Mouse (Mus musculus) cerebellum, adult 11 months (tissue): ENCODE results near the gene Gm10964.
"Not testable (repeated sequence)": the region's sequence is repeated elsewhere in the genome, so short reads cannot be mapped to it uniquely, and the experiment has no call there.

ENCODE experiments used
- DNase-seq: peaks from one replicate; pipeline ENCODE4 v3.0.0; 2022

Gm10964 gene

DNA sequence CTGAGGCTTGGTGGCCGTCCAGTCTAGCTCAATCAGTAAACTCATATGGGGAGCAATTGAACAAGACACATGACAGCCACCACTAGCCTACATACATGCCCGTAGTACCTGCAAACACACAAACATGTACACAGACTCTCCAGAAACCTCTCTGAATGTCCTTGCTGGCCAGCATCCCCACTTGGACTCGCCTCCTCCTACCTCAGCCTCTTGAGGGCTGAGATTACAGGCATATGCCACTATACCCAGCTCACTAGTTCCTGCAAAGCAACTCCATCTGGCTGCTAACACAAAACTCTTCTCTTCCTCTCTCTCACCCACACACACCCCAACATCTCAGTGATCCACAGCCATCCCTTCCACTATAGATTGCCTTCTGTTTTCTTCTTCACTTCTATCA is 41.1 kb downstream of the Gm10964 start:
- no peak for DNase-seq

GRCm38 (mm10) chr3:103780777-103781176 is 41.6 kb downstream of the Gm10964 start:
- no peak for DNase-seq

DNA sequence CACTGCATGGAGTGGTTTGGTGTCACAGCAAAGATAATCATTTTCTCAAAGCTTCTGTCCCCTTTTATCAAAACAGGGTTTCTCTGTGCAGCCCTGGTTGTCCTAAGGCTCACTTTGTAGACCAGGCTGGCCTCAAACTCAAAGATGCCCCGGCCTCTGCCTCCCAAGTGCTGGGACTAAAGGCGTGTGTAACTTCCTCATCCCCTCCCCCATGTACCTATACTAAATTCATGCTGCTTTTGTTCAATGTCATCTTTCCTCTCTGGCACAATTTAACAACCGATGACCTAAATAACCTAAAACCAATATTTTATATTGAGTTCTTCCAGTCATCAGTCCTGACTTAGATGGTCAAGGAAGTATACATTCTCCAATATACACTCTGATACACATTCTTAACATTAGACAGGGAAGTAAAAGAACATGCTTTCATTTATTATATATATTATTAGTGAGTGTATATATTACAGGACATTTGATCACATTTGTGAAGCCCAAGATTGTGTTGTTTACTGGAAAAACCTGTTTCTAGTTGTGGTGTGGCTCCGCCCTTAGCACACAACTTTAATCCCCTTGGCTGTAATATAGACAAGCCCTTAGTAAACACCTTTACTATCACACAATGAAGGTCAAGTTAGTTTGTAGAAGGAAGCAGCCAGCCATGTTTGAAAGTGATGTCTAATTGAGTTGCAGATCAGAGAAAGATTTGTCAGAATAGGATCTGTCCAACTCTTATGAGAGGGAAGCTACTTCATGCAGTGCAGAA is 43.9 kb downstream of the Gm10964 start:
- no peak for DNase-seq

GRCm38 (mm10) chr3:103787225-103787624 is 48.1 kb downstream of the Gm10964 start:
- DNase-seq: no peak

- no peak for DNase-seq
These were observed 49.9 kb downstream of the Gm10964 start for GRCm38 (mm10) chr3:103789096-103789495.

GRCm38 (mm10) chr3:103789891-103790345 is 50.8 kb downstream of the Gm10964 start:
- DNase-seq: no peak

DNA sequence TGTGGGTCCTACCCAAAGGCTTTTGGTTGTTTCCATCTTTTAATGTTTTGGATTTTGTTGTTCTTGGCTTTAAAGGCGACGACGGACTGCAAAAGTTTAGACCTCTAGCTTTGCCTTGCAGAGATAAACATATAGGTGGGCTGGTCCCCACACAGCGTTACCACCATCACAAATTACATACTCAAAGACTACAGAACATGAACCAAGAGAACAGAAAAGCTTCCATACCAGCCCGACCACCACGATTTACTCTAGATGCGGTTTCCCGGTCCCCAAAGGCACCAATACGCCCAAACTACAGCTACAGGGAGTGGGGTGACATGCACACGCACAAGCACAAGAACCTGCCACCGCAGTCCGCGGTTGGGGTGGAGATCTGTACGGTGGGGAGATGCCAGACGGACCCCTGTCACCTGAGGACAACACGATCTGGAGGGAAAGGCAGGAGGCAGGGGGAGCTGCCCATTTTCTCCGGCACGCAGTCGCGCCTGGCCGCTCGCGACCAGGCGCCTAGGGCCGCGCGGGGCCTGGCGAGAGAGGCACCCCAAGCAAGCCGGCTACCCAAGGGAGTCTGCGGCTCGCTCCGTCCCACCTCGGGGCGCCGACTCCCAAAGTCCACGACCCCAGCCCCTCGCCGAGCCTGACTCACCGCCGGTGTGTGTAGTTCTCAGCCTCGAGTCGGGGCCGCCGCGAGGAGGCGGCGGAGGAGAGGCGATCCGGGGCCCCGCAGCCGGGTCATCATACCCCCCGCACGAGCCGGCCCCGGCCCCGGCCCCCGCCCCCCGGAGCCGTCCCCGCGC is 51.4 kb downstream of the Gm10964 start:
- DNase-seq: peak; percentile 38

DNA sequence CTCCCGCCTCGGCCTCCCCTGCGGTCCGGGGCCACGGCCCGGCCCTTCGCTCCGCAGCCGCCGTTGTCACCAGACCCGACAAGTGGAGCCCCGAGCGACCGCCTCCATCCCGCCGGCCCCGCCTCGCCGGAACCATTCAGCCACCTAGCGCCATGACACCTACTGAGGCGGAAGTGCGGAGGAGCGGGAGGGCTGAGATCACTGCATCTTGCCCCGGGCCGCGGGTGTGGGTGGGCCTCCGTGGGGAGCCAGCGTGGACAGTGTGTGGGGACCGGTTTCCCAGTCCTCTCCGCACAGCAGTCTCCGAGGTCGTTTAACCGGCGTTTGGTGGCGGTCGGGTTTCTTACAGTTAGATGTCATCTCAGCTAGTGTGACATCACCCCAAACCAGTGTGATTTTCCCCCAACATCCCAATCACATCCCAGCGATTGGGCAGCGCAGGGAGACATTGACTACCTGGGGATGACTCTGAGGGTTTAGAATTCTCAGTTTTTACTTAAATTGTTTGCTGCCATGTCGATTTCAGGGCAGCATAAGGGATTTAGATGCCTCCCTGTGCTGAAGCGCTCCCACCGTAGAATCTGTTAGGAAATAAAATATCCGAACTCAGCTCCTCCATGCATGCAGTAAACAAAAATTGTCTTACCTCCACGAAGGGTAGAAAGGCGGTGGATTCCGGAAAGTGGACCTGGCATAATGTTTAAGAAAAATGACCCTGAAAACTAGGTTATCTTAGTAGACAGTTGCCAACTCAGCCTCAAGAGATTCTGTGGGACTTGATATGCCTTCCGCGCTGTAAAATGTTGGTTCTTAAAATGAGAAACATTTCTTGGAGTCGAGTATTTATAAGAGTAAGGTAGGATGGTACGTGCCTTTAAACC is 52.3 kb downstream of the Gm10964 start, which contains the start of gene Hipk1:
TSS of gene Hipk1 (minus strand) at position 334 of the 881 bp plus-strand sequence.
- peak; percentile 94 for DNase-seq

DNA sequence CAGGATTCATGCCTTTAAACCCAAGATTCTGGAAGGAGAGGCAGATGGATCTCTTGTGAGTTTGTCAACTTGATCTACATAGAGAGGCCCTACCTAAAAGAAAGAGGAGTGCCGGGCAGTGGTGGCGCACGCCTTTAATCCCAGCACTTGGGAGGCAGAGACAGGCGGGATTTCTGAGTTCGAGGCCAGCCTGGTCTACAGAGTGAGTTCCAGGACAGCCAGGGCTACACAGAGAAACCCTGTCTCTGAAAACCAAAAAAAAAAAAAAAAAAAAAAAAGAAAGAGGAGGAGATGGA is 52.9 kb downstream of the Gm10964 start:
- not testable (repeated sequence) for DNase-seq

GRCm38 (mm10) chr3:103792566-103792965 is 53.4 kb downstream of the Gm10964 start:
- no peak for DNase-seq
